Mouse (Mus musculus) CH12.LX (cell line): ENCODE data around the gene Igf1r. TPM values are rescaled to one million over a fixed set of nuclear protein-coding genes. Genes with fewer than 3 reads are reported as not detected.

Experiments
- DNase-seq: peaks from one replicate; pipeline ENCODE4 v3.0.0-alpha.2; 2013; ENCODE audit errors: extremely low read depth
- H3K27ac ChIP-seq: 2 replicates; pipeline ENCODE4 v1.5.1; 2012; ENCODE audit warnings: low read depth, mild to moderate bottlenecking, control low read depth, moderate library complexity; ENCODE audit not compliant: insufficient read depth
- H3K27me3 ChIP-seq: replicated peaks from 2 replicates; pipeline ENCODE3; 2012; ENCODE audit warnings: inconsistent platforms
- H3K36me3 ChIP-seq, 2 experiments: replicated peaks in 1 of 2; 2 replicates each; pipeline versions ENCODE3 to v1.6.1; 2012; ENCODE audit warnings: inconsistent platforms in 1 of 2, low read length in 1 of 2, mild to moderate bottlenecking in 1 of 2, mixed read lengths in 1 of 2, moderate library complexity in 1 of 2; ENCODE audit not compliant: control insufficient read depth in 1 of 2, insufficient read depth in 1 of 2
- H3K4me1 ChIP-seq, 2 experiments: 2 replicates each; pipeline ENCODE4 v1.6.1; 2012; ENCODE audit warnings: inconsistent platforms in 1 of 2, moderate library complexity in 1 of 2; ENCODE audit not compliant: insufficient read depth in 2 of 2, control insufficient read depth in 1 of 2
- H3K4me2 ChIP-seq: 2 replicates; pipeline ENCODE4 v1.6.1; 2012; ENCODE audit warnings: low read depth, mild to moderate bottlenecking, control low read depth; ENCODE audit not compliant: poor library complexity, insufficient read depth, severe bottlenecking
- H3K4me3 ChIP-seq, 3 experiments: fragments of 150-350 bp in 1 of 3; sonication (generic) in 1 of 3; replicated peaks in 1 of 3; 2 replicates each; pipeline versions ENCODE3 to v1.5.1; 2011 to 2012; ENCODE audit warnings: low read depth in 2 of 3, low read length in 2 of 3, mild to moderate bottlenecking in 2 of 3, moderate library complexity in 2 of 3, control low read depth in 1 of 3, improper control_type of control experiment in 1 of 3, inconsistent platforms in 1 of 3, mixed read lengths in 1 of 3; ENCODE audit not compliant: poor library complexity in 1 of 3
- H3K79me2 ChIP-seq: replicated peaks from 2 replicates; pipeline ENCODE4 v1.6.1; 2012; ENCODE audit warnings: mild to moderate bottlenecking, moderate library complexity; ENCODE audit not compliant: control insufficient read depth, poor library complexity, insufficient read depth, severe bottlenecking; ENCODE audit errors: extremely low read depth
- H3K9ac ChIP-seq: 2 replicates; pipeline ENCODE4 v1.6.1; 2012; ENCODE audit warnings: low read depth, mild to moderate bottlenecking, control low read depth, moderate library complexity; ENCODE audit not compliant: insufficient read depth
- H3K9me3 ChIP-seq: replicated peaks from 2 replicates; pipeline ENCODE3; 2012; ENCODE audit warnings: low read length, inconsistent platforms, mixed read lengths
- BHLHE40 ChIP-seq: IDR thresholded peaks from 2 replicates; pipeline ENCODE4 v1.6.1; 2011; ENCODE audit warnings: mild to moderate bottlenecking, low read depth, low read length, improper control_type of control experiment
- CHD1 ChIP-seq: IDR thresholded peaks from 2 replicates; pipeline ENCODE4 v1.6.1; 2012; ENCODE audit warnings: low read depth, low read length, improper control_type of control experiment, inconsistent platforms
- CHD2 ChIP-seq: IDR thresholded peaks from 2 replicates; pipeline ENCODE4 v1.6.1; 2011; ENCODE audit warnings: low read length, improper control_type of control experiment
- CTCF ChIP-seq, 2 experiments: IDR thresholded peaks in 1 of 2; conservative IDR thresholded peaks in 1 of 2; 2 replicates each; pipeline ENCODE4 v1.5.1; 2011 to 2012; ENCODE audit warnings: low read depth in 2 of 2, low read length in 2 of 2, improper control_type of control experiment in 1 of 2, inconsistent platforms in 1 of 2, mild to moderate bottlenecking in 1 of 2, moderate library complexity in 1 of 2
- ELF1 ChIP-seq: IDR thresholded peaks from 2 replicates; pipeline ENCODE4 v1.6.1; 2014; ENCODE audit warnings: low read depth, mild to moderate bottlenecking, inconsistent platforms, low read length, improper control_type of control experiment
- ETS1 ChIP-seq: conservative IDR thresholded peaks from 2 replicates; pipeline ENCODE4 v1.6.1; 2012; ENCODE audit warnings: low read depth, mild to moderate bottlenecking, inconsistent platforms, low read length, improper control_type of control experiment, moderate library complexity
- JUN ChIP-seq: IDR thresholded peaks from 2 replicates; pipeline ENCODE4 v1.6.1; 2011; ENCODE audit warnings: low read depth, mild to moderate bottlenecking, low read length, improper control_type of control experiment, moderate library complexity; ENCODE audit not compliant: insufficient read depth
- MAX ChIP-seq: IDR thresholded peaks from 2 replicates; pipeline ENCODE4 v1.6.1; 2011; ENCODE audit warnings: low read length, improper control_type of control experiment
- NRF1 ChIP-seq: IDR thresholded peaks from 2 replicates; pipeline ENCODE4 v1.6.1; 2014; ENCODE audit warnings: low read depth, mild to moderate bottlenecking, inconsistent platforms, low read length, improper control_type of control experiment, moderate library complexity
- PAX5 ChIP-seq: IDR thresholded peaks from 2 replicates; pipeline ENCODE4 v1.6.1; 2012; ENCODE audit warnings: low read length, inconsistent platforms, mixed read lengths
- POLR2A ChIP-seq: IDR thresholded peaks from 2 replicates; pipeline ENCODE4 v1.6.1; 2011; ENCODE audit warnings: low read depth, mild to moderate bottlenecking, improper control_type of control experiment, low read length
- POLR2AphosphoS2 ChIP-seq: IDR thresholded peaks from 2 replicates; pipeline ENCODE4 v1.6.1; 2011; ENCODE audit warnings: low read depth, low read length, improper control_type of control experiment
- SMC3 ChIP-seq: IDR thresholded peaks from 2 replicates; pipeline ENCODE4 v1.6.1; 2011; ENCODE audit warnings: low read depth, low read length, improper control_type of control experiment
- TCF12 ChIP-seq: IDR thresholded peaks from 2 replicates; pipeline ENCODE4 v1.6.1; 2014; ENCODE audit warnings: low read depth, mild to moderate bottlenecking, inconsistent platforms, low read length, improper control_type of control experiment
- UBTF ChIP-seq: IDR thresholded peaks from 2 replicates; pipeline ENCODE4 v1.6.1; 2012; ENCODE audit warnings: low read depth, mild to moderate bottlenecking, inconsistent platforms, low read length, improper control_type of control experiment, moderate library complexity
- USF1 ChIP-seq: IDR thresholded peaks from 2 replicates; pipeline ENCODE4 v1.6.1; 2014; ENCODE audit warnings: low read depth, mild to moderate bottlenecking, inconsistent platforms, low read length, improper control_type of control experiment
- ZNF384 ChIP-seq: IDR thresholded peaks from 2 replicates; pipeline ENCODE4 v1.6.1; 2012; ENCODE audit warnings: low read depth, low read length, improper control_type of control experiment, inconsistent platforms
- dilution Hi-C: fragments of 300-500 bp; cut with MboI; formaldehyde crosslinking; loops from 2 replicates; pipeline ENCODE4 v1.14.3; 2020; ENCODE audit warnings: low sequenced_read_pairs; ENCODE audit not compliant: extremely low pct_unique_long_range_greater_than_20kb, extremely low pct_ligation_motif_present
- in situ Hi-C: fragments of 300-500 bp; cut with MboI; formaldehyde crosslinking; loops from 3 replicates; pipeline ENCODE4 v1.14.3; 2019; ENCODE audit warnings: low sequenced_read_pairs, low pct_ligation_motif_present, low pct_unique_long_range_greater_than_20kb, mixed read lengths
- polyA plus RNA-seq: library from polyadenylated mRNA; unstranded; fragments of >175 nt; gene quantifications from 2 replicates; pipeline ENCODE4 v1.2.1, GENCODE M21; 2012; ENCODE audit warnings: low read depth; ENCODE audit not compliant: insufficient read length
- total RNA-seq, 2 experiments: library from RNA; depleted of rRNA; stranded (reverse); fragments of 300-350 nt in 1 of 2; fragments of >200 nt in 1 of 2; gene quantifications; 2 replicates each; pipeline ENCODE4 v1.2.3; 2012 to 2014

Igf1r gene
- total and polyA plus RNA-seq, 3 experiments: 0.19 to 1.6 (median 0.29) TPM

GRCm38 (mm10) chr7:68047152-68047551, 94.5 kb downstream of the Igf1r start:
- Histone ChIP-seq H3K4me2 (no peak overlapping the region), H3K79me2 (no peaks in the 10 kb centered on the region), H3K9ac (no peak overlapping the region), H3K4me3 (no peak overlapping the region), H3K4me1 (no peaks in the 10 kb centered on the region), H3K27ac (no peak overlapping the region), H3K36me3 (no peaks in the 10 kb centered on the region), H3K9me3 (no peaks in the 10 kb centered on the region), H3K27me3 (peaks cover 11% of the 10 kb centered on the region)
- dilution Hi-C loops (no loop called here), in situ Hi-C loops (no loop called here)
- no peak for DNase-seq
- TF ChIP-seq BHLHE40 (no peak), USF1 (no peak), ETS1 (no peak), CHD2 (no peak), TCF12 (no peak)

GRCm38 (mm10) chr7:68048532-68048931, 95.9 kb downstream of the Igf1r start:
- no peaks in the 10 kb centered on the region for H3K79me2 ChIP-seq
- H3K27ac ChIP-seq: no peak overlapping the region
- no peak overlapping the region for H3K4me3 ChIP-seq
- DNase-seq: no peak
- H3K27me3 ChIP-seq: peaks cover 6% of the 10 kb centered on the region
- H3K9me3 ChIP-seq: no peaks in the 10 kb centered on the region
- H3K36me3 ChIP-seq: no peaks in the 10 kb centered on the region
- in situ Hi-C loops (no loop called here), dilution Hi-C loops (no loop called here)
- no peak overlapping the region for H3K4me2 ChIP-seq
- H3K9ac ChIP-seq: no peak overlapping the region
- no peaks in the 10 kb centered on the region; a peak in 1 of 4 replicates for H3K4me1 ChIP-seq
- TF ChIP-seq CTCF (conservative IDR thresholded peaks at IDR 0.05 in 1 of 2, IDR thresholded peaks at IDR 0.05 in 1 of 2; ENCODE audit: low read depth in 2 of 2, low read length in 2 of 2) (no peak), NRF1 (no peak)

- H3K4me3 ChIP-seq: no peak overlapping the region
- no peaks in the 10 kb centered on the region for H3K9me3 ChIP-seq
- H3K4me2 ChIP-seq: no peak overlapping the region
- dilution Hi-C loops: no loop called here
- H3K27ac ChIP-seq: no peak overlapping the region
- TF ChIP-seq CTCF (conservative IDR thresholded peaks at IDR 0.05 in 1 of 2, IDR thresholded peaks at IDR 0.05 in 1 of 2; ENCODE audit: low read depth in 2 of 2, low read length in 2 of 2) (no peak), POLR2AphosphoS2 (no peak), SMC3 (no peak), CHD2 (no peak), CHD1 (no peak), POLR2A (no peak), PAX5 (no peak), JUN (no peak), UBTF (no peak), MAX (no peak), ELF1 (no peak), ZNF384 (no peak)
- TF ChIP-seq, all 38 proteins: peak for 0
- Histone ChIP-seq H3K79me2 (no peaks in the 10 kb centered on the region), H3K27me3 (peaks cover 6% of the 10 kb centered on the region), H3K9ac (no peak overlapping the region), H3K4me1 (no peaks in the 10 kb centered on the region; a peak in 1 of 4 replicates), H3K36me3 (no peaks in the 10 kb centered on the region)
- in situ Hi-C loops: no loop called here
- DNase-seq: no peak
These were observed 96.4 kb downstream of the Igf1r start for GRCm38 (mm10) chr7:68049048-68049447.
